Mouse (Mus musculus): Measurements from ENCODE around the gene Stk32b. TPM values are rescaled to one million over a fixed set of nuclear protein-coding genes. Genes with fewer than 3 reads are reported as not detected.

Gene Stk32b
- polyA plus RNA-seq, 1 experiment, result 0.40 TPM

DNA sequence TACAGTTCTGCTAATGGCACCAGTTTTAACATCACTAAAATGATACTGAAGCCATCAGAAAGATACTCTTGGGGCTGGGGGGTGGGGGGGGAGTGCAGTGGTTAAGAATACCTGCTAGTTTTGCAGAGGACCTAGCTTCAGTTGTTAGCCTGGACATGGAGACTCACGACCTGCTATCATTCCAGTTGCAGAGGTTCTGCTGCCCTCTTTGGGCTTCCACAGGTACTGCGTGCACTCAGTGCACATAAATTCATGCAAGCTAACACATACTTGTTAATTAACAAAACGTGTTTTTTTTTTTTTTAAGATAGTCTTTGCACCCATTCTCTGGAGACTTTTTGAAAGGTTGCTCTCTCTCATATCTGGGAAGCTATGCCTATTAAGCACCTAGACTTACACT is 8.8 kb downstream of the Stk32b start:
- Histone ChIP-seq H3K4me3 (ENCODE audit: insufficient read depth, low read depth, low read length) (no peak overlapping the region), H3K27ac (replicated peaks; ENCODE audit: low read depth, low read length) (no peak overlapping the region), H3K4me1 (ENCODE audit: control insufficient read depth, insufficient read depth, insufficient read length, low read length) (no peaks in the 10 kb centered on the region)

DNA sequence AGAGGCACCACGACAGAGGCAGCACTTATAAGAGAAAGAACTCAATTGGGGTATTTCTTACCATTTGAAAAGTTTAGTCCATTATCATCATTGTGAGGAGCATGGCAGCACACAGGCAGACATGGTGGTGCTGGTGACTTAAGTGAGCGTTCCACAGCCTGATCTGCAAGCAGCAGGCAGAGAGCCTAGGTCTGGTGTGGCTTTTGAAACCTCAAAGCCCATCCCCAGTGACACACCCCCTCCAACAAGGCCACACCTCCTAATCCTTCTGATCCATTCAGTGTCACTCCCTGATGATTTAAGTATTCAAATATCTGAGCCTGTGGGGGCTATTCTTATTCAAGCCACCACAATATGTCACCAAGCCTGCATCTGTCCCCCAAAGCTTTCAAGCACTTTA is 12.0 kb downstream of the Stk32b start:
- no peak overlapping the region for H3K4me3 ChIP-seq (ENCODE audit: insufficient read depth, low read depth, low read length)
- no peak overlapping the region for H3K27ac ChIP-seq (replicated peaks; ENCODE audit: low read depth, low read length)
- no peaks in the 10 kb centered on the region for H3K4me1 ChIP-seq (ENCODE audit: control insufficient read depth, insufficient read depth, insufficient read length, low read length)

DNA sequence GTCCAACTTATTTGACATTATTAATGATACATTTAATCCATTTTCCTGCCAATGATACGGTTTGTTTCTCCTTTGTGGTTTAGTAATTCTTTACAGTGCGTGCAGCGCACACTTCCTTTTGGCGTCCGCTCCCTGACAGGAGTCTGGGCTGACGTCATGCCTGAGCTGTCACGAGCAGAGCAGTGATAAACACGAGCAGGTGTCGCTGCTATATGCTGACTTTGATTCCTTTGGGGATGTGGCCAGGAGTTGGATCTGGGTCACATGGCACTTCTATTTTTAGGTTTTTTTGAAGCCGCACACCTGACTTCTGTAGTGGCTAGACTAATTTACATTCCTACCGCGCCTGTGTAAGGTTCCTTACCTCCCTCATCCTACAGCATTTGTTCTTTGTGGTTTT is 17.2 kb downstream of the Stk32b start:
- Histone ChIP-seq H3K27ac (replicated peaks; ENCODE audit: low read depth, low read length) (no peak overlapping the region), H3K4me3 (ENCODE audit: insufficient read depth, low read depth, low read length) (no peak overlapping the region), H3K4me1 (ENCODE audit: control insufficient read depth, insufficient read depth, insufficient read length, low read length) (no peaks in the 10 kb centered on the region)

DNA sequence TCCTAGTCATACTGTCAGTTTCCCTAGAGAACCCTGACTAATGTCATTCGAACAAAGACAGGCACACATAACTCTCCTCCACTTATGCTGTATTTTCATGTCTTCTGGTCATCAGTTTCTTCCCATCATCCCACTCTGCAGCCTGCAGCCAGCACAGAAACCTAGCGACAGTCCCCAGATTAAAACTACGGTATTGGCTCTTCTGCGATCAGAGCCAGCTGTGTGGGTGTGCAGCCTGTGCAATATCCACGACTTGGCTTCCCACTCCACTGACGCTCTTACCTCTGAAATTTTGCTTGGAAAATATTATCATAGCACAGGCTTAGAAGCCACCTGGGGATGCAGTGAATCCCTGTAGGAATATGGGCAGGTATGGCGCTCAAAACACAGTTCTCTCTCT is 19.7 kb downstream of the Stk32b start:
- no peaks in the 10 kb centered on the region for H3K4me1 ChIP-seq (ENCODE audit: control insufficient read depth, insufficient read depth, insufficient read length, low read length)
- H3K27ac ChIP-seq (replicated peaks; ENCODE audit: low read depth, low read length), result no peak overlapping the region
- H3K4me3 ChIP-seq (ENCODE audit: insufficient read depth, low read depth, low read length), result no peak overlapping the region

DNA sequence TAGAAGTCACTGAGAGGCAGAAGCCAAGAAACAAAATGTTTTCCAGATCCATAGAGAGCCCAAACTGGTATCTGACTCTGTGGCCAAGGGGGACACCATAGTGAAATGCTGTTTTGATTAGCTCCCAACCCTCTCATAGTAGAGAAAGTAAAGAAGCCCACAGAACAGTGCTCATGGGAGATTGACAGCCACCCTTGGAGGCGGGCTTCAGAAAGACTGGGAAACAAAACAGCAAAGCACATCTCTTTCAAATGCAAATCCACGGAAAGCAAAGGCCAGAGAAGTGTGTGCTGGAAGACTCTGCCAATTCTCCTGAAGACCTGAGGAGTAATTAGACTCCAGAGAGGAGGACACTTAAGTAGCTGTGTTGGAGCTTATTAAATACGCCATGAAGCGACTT is 21.2 kb downstream of the Stk32b start:
- H3K4me1 ChIP-seq (ENCODE audit: control insufficient read depth, insufficient read depth, insufficient read length, low read length), result no peaks in the 10 kb centered on the region
- H3K4me3 ChIP-seq (ENCODE audit: insufficient read depth, low read depth, low read length), result no peak overlapping the region
- H3K27ac ChIP-seq (replicated peaks; ENCODE audit: low read depth, low read length), result no peak overlapping the region

DNA sequence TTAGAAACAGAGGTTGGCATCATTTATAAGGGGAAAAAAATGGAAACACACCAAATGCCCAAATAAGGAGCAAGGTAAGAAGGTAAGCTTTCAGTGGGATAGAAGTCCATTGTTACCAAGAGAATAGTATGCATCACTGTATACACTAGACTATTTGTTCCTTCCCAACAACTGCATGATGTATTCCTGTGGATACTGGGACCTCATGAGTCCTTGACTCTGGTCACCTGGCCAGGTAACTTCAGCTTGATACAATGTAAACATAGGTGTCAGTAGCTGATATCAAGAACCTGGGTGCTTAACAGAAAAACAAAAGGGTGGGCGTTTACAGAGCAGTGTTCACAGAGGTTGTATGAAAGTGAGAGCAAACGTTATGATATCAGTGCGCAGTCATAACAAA is 24.2 kb downstream of the Stk32b start:
- H3K4me1 ChIP-seq (ENCODE audit: control insufficient read depth, insufficient read depth, insufficient read length, low read length), result no peaks in the 10 kb centered on the region
- H3K4me3 ChIP-seq (ENCODE audit: insufficient read depth, low read depth, low read length), result no peak overlapping the region
- H3K27ac ChIP-seq (replicated peaks; ENCODE audit: low read depth, low read length), result no peak overlapping the region

DNA sequence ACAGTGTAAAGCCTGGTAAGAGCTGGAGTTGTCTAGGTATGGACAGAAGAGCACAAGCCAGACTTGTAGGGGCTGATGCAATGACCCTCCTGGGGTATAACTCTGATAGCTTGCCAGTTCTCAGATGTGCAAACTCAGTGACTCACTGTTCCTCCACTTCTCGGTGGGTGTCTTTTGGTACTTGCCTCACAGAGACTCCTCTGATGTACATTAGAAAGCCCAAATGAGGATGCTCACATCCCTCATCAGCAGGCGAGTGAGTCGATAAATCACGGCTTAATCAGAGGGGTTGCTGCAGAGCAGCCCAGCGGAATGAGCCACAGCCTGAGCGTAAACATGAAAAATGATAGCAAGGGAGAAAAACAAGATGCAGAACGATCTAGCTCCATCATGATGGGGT is 46.2 kb downstream of the Stk32b start:
- Histone ChIP-seq H3K4me1 (ENCODE audit: control insufficient read depth, insufficient read depth, insufficient read length, low read length) (no peaks in the 10 kb centered on the region), H3K27ac (replicated peaks; ENCODE audit: low read depth, low read length) (no peak overlapping the region), H3K4me3 (ENCODE audit: insufficient read depth, low read depth, low read length) (no peak overlapping the region)

DNA sequence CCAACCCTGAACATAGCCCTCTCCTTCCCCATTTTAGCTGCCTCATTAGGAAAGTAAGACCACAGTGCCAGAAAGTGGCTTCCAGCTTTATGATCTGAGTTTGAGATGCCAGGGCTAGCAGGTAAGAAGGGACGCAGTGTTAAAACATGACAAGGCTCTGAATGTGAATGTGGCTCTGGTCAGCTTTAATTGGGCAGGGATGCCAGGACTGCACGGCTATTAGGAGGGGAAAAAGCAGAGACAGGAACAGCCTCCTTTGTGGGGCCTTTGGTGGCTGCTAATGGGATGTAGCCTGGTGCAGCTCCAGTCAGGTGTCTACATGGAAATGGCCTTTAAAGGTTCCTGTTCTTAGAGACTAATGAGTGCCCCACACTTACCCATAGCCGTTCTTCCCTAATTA is 52.0 kb downstream of the Stk32b start:
- Histone ChIP-seq H3K4me1 (ENCODE audit: control insufficient read depth, insufficient read depth, insufficient read length, low read length) (no peaks in the 10 kb centered on the region), H3K27ac (replicated peaks; ENCODE audit: low read depth, low read length) (no peak overlapping the region), H3K4me3 (ENCODE audit: insufficient read depth, low read depth, low read length) (no peak overlapping the region)

DNA sequence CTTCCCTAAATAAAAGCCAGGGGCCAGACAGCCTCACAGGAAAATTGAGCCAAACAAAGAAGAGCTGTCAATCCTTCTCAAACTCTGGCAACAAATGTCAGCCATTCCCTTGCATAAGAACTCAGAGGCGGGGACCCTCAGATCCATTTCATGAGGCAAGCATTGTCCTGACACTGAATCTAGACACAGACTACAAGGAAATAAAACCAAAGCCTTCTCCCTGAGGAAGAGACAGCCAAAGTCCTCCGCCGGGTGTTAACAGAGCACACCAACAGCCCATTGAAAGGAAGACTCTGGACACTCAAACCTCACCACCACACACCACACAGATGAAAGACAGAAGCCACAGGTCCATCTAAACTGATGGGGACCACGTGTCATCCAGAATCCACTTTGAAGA is 57.8 kb downstream of the Stk32b start:
- H3K4me1 ChIP-seq (ENCODE audit: control insufficient read depth, insufficient read depth, insufficient read length, low read length), result no peaks in the 10 kb centered on the region

DNA sequence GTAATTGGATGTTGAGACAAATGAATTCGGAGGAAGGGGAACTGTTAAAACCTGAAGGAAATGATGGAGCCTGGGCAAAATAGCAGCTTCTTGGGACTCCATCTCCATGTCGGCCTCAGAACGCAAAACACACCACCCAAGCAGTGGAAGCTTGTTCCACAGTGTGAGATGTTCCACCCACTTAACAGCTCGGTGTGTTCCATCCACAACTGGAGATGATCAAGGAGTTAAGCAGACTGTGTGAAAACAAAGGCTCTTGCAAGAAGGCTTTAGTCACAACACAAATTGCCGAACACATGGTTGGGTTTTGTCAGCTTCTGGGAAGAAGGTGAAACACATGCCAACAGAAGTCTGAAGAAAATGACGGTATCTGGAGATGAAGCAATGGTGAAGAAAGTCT is 59.2 kb downstream of the Stk32b start:
- Histone ChIP-seq H3K4me3 (ENCODE audit: insufficient read depth, low read depth, low read length) (no peak overlapping the region), H3K4me1 (ENCODE audit: control insufficient read depth, insufficient read depth, insufficient read length, low read length) (no peaks in the 10 kb centered on the region), H3K27ac (replicated peaks; ENCODE audit: low read depth, low read length) (no peak overlapping the region)

More for the DNA sequence above, 57.8 kb downstream of the Stk32b start:
- no peak overlapping the region for H3K27ac ChIP-seq (replicated peaks; ENCODE audit: low read depth, low read length)
- no peak overlapping the region for H3K4me3 ChIP-seq (ENCODE audit: insufficient read depth, low read depth, low read length)

DNA sequence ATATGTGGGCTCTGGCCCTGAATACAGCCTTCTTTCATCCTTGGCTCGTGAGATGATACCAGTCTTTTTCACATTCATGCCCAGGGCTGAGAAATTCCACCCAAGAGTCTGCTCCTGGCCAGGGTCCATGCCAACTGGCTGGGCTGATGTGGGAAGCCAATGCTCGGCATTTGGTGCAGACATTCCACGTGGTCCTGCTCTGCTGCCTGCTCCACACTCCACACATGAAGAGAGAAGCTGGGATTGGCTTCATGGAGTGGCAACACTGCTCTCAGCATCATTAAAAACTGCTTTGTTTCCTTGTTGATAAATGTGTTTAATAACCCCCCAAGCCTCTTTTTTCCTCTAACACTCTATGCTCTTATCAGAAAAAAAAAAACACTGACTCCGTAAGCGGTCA is 61.8 kb downstream of the Stk32b start:
- Histone ChIP-seq H3K27ac (replicated peaks; ENCODE audit: low read depth, low read length) (no peak overlapping the region), H3K4me1 (ENCODE audit: control insufficient read depth, insufficient read depth, insufficient read length, low read length) (no peaks in the 10 kb centered on the region), H3K4me3 (ENCODE audit: insufficient read depth, low read depth, low read length) (no peak overlapping the region)

DNA sequence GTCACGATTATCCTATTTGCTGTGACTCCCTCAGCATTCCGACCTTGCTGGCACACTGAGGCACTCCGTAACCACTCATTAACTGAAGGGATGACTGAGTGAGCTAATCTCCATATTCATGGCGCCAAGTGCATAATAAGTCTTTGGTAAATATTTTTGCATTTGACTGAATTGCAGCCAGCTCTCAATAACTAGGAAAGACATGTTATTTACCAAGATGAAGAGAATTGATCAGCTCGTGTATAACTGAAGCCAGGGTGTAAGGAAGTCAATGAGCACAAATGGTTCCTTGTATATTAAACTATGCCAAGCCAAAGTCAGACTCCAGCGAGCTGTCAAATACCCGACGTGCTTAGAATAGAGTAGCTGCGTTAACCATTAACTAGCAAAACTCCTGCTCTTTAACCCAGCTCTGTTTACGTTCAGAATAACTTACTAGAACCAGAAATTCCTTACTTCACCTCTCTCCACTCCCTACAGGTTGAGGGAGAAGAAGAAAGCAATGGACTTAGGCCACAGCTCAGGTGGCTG is 66.2 kb downstream of the Stk32b start:
- Histone ChIP-seq H3K4me1 (ENCODE audit: control insufficient read depth, insufficient read depth, insufficient read length, low read length) (no peaks in the 10 kb centered on the region), H3K4me3 (ENCODE audit: insufficient read depth, low read depth, low read length) (no peak overlapping the region), H3K27ac (replicated peaks; ENCODE audit: low read depth, low read length) (no peak overlapping the region)

DNA sequence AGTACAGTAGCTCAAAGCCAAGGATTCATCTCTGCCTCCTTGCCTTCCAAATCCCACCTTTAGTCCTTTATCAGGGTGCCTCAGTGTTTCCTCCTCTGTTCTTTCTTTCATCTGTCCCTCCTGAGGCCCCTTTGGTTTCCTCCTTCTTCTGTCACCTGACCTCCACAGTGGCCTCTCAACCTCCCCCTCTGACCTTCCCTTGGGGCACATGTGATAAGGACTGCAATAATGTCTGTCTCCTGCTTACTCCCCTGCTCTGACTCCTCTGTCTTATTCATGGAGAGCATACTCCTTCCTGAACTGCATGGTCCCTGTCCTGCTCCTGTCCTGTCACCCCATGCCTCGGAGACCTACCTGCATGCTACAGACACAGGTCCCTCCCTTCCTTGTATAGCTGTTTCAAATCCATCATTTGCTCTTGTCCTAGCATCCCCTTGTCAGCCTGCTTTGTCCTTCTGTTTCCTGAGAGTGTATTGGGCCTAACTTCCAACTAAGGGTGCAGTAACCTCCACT is 66.8 kb downstream of the Stk32b start:
- no peak overlapping the region for H3K27ac ChIP-seq (replicated peaks; ENCODE audit: low read depth, low read length)
- H3K4me3 ChIP-seq (ENCODE audit: insufficient read depth, low read depth, low read length), result no peak overlapping the region
- H3K4me1 ChIP-seq (ENCODE audit: control insufficient read depth, insufficient read depth, insufficient read length, low read length), result no peaks in the 10 kb centered on the region

DNA sequence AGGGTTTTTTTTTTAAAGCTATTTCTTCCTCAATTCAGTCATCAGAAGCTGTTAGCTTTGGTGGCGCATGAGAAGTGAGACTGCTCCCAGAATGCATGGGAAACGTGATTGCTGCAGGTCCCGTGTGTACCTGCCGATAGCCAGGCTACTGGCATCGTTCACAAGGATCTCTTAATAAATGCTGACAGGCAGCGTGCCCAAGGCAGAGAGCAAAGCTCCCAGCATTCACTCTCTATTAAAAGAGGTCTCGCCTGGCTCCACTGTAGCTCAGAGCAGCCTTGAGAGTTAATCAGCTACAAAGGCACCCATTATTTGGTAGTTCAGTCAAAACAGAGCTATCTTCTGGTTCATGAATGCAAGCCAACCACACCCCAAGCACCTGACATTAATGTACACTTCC is 72.9 kb downstream of the Stk32b start:
- H3K27ac ChIP-seq (replicated peaks; ENCODE audit: low read depth, low read length), result no peak overlapping the region
- H3K4me3 ChIP-seq (ENCODE audit: insufficient read depth, low read depth, low read length), result no peak overlapping the region
- no peaks in the 10 kb centered on the region for H3K4me1 ChIP-seq (ENCODE audit: control insufficient read depth, insufficient read depth, insufficient read length, low read length)

DNA sequence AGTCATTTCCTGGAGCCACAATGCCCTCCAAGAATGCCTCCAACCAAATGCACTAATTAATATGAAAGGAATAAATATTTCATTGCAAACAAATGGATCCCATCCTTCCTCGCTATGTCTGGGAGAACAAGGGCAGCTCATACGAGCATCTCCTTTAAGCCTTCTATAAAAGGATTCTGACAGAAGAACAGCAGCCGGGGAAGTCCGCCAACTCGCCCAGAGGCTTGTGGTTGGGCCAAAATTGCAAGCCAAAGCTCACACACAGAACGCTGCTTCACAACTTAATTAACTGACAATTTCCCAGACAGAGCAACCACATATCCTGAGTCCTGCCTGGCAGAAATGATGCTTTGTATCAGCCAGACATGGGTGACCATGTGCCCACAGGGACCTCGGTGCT is 74.5 kb downstream of the Stk32b start:
- H3K4me3 ChIP-seq (ENCODE audit: insufficient read depth, low read depth, low read length), result no peak overlapping the region
- H3K27ac ChIP-seq (replicated peaks; ENCODE audit: low read depth, low read length), result no peak overlapping the region
- no peaks in the 10 kb centered on the region for H3K4me1 ChIP-seq (ENCODE audit: control insufficient read depth, insufficient read depth, insufficient read length, low read length)

DNA sequence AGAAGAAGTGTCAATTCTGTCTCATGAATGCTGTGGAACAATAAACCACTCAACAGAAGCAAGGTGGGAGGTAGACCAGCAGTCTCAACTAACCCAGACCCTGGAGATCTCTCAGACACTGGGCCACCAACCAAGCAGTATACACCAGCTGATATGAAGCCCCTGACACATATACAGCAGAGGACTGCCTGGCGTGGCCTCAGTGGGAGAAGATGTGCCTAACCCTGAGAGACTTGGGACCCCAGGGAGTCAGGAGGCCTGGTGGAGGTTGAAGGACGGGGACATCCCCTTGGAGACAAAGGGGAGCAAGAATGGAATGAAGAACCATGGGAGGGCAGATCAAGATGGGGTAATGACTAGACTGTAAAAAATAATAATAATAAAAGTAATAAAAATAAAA is 82.2 kb downstream of the Stk32b start:
- Histone ChIP-seq H3K4me3 (ENCODE audit: insufficient read depth, low read depth, low read length) (no peak overlapping the region), H3K4me1 (ENCODE audit: control insufficient read depth, insufficient read depth, insufficient read length, low read length) (no peaks in the 10 kb centered on the region), H3K27ac (replicated peaks; ENCODE audit: low read depth, low read length) (no peak overlapping the region)

Measured in brown adipose tissue, adult 24 weeks (tissue).